Mouse (Mus musculus): ENCODE measurements around the gene Kank4. TPM values are rescaled to one million over a fixed set of nuclear protein-coding genes. Genes with fewer than 3 reads are reported as not detected.
"Not testable (repeated sequence)": the region's sequence is repeated elsewhere in the genome, so short reads cannot be mapped to it uniquely, and the experiment has no call there.

Gene Kank4
- 1 to 10 TPM; 2.4 to 2.7 TPM for total RNA-seq (2021)

DNA sequence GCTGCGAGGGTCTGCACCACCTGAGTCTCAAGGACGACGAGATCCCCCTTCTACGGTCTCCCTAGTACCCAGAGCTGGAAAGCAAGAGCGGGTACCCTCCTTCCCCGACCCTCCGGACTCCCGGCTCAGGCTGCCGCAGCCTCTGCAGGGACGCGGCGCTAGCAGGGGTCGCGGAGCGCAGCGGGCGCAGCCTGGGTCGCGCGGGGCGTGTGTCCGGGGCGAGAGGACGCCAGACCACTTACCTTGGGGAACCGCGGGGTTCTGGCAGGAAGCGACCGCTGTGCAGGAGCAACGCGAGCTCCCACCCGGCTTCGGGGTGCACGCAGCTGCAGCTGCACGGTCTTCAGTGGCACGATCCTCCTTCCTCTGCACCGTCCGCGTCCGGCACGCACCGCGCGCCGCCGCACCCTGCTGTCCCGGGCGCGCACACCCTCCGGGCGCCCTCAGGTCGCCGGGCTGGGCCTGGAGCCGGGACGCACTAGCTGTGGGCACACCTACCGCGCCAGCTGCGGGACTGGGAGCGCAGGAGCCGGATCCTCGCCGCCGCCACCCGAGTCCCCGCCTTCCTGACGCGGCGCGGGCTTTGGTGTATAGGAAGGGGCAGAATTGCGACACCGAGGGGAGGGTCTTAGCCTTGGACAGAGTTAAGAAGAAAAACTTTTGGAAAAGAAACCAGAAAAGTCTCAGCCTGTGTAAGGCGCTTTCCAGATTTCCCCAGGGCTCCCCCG, at the start of gene Kank4:
Gene Kank4, minus strand, starts transcription at position 354 of the 728 bp plus-strand sequence.
- no peak for DNase-seq (ENCODE audit: extremely low spot score in 1 of 2, low spot score in 1 of 2)

DNA sequence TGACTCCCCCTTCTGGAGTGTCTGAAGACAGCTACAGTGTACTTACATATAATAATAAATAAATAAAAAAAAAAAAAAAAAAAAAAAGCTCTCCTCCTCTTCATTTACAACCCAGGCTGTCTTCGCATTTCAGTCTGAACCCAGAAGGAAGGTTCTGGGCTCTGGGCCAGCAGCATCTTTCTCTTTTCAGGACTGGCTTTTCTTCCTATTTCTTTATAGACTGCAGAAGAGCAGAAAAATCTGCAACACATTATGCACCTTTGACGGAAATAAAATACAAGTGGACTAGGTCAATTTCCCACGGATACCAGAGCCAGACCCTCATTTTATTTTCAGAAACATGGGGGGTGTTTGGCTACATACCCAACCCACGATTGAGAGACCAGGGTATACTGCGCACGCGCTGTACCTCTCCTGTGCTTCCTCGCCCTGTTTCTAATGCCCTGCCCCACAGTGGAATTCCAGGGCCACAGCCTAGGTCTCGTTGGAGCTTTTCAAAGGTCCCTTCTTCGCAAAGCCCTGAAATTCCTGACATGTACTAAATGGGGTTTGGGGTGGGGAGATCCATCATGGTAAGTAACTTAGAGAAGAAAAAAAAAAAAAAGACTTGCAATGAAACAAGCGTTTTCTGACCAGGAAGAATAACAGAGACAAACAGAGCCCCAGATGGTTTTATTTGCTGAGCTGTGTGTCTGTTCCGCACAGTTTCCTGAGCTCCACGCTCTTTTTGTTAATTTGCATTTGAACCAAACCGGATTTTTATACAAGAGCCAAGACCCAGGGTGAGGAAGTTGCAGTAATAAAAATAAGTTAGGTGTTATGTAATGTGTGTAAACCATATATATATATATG, 48.3 kb upstream of the Kank4 start:
- peak; percentile 14 to 46 for DNase-seq (ENCODE audit: extremely low spot score in 1 of 2, low spot score in 1 of 2)

DNA sequence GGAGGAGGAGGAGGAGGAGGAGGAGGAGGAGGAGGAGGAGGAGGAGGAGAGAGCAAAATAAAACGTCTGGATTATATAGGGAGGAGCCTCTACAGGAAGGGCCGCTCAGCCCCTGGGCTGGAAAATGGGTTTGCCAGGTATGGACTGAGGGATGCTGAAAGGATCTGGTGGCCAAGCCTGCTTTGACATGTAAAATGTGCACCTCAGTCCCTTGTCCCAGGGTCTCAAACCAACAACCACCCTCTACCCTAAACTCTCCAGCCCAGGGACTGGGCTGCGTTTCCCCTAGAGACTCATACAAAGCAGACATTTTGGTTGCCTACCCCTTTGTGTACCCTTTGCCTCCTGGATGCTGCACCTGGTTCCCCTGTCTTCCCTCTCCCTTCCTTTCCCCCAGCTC, 47.2 kb upstream of the Kank4 start:
- DNase-seq (ENCODE audit: extremely low spot score in 1 of 2, low spot score in 1 of 2): no peak

DNA sequence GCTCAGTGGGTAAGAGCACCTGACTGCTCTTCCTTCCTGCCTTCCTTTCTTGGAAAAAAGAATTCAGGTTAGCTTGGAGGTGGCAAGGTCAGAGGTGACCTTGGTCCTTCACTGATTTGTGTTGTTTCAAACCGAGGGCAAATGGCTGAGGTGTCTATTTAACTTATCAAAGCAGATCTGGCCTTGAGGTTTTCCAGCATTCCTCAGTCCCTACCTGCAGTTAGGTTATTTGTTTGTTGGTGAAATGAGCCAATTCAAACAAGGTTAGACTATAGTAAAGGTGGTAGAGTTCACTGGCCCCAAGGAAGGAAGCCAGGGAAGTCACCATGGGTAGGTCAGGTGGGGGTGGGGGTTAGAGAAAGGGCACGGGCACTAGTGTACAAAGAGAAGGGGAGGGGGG, 46.8 kb upstream of the Kank4 start:
- DNase-seq (ENCODE audit: extremely low spot score in 1 of 2, low spot score in 1 of 2): no peak

DNA sequence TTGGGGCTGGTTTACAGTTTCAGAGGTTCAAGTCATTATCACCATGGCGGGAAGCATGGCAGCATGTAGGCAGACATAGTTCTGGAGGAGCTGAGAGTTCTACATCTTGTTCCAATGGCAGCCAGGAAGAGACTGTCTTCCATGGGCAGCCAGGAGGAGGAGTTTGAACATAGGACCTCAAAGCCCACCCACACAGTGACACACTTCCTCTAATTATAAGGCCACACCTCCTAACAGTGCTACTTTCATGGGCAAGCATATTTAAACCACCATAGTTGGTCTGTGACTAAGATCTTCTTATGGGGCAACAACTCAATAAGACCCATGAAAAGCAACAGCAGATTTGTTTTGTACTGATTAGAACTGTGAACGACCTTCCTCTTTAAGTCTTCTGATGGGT, 46.1 kb upstream of the Kank4 start:
- no peak for DNase-seq (ENCODE audit: extremely low spot score in 1 of 2, low spot score in 1 of 2)

DNA sequence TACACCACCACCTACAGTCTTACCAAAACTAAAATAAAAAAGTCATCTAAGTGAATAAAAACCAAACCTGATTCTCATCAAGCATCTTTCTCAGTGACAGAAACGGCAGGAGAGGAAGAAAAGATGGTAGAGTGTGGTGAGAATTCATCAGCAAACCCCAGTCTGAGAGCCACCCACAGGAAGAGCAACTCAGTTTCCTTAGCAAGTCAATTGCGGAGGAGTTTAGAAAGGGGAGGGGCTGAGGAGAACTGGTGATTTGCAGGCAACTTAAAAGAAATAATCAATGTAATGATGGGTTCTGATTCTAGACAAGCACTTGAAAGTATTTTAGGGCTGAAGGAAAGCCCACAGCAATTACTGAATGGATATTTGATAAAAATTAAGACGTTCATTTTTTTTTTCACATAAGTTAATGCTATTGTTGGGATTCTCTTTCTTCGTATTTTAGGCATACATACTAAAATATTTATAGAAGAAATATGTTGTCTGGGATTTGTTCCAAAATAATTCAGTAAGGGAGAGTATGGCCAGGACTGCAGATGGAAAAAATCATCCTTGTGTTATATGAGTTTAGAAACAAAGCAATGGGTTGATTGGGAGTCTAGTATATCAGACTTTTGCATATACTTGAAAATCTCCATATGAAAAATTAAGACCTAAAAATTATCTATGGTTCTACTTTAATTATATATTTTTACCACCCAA, 41.0 kb upstream of the Kank4 start:
- DNase-seq (ENCODE audit: extremely low spot score in 1 of 2, low spot score in 1 of 2): no peak

DNA sequence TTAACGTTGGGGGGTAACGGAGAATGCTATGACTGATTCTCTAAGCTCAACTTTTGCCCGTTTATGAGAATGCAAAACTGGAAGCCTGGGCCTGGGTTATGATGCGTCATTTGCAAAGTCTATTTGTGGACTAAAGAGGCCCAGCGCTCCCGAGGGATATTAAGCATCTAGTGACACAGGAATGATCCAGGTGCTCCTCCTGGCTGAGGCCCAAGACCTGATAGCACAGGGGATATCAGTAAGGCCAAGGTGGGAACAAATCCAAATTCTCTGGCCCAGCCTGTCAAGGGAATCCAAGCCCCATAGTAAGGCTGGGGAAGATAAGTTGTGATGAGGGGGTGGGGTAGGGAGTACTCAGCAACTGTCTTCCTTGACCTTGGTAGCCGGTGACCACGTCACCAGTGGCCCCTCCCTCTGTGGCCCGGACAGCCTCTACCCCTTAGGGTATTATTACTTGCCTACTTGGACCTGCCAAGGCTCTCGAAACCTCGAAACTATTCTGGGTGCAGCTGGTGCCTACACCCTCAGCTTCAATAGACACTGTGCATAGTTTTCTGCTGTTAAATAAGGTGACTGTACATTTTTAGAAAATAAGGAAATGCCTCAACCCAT, 39.8 kb upstream of the Kank4 start:
- no peak for DNase-seq (ENCODE audit: extremely low spot score in 1 of 2, low spot score in 1 of 2)

DNA sequence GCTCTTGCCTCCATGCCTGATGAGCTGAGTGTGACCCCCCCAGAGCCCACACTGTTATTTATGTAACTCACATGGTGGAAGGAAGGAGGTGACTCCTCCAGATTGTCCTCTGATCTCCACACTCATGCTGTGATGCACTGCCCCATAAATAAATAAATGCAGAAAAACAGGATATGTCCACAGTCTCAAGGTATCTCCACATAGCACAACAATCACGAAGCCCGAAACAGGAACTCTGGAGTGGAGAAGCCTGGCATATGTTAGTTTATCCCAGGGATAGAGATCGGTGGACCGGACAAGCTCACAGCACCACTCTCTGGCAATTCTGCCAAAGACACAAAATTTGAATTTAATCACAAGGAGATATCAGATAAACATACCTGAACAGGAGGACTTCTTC, 36.6 kb upstream of the Kank4 start:
- DNase-seq (ENCODE audit: extremely low spot score in 1 of 2, low spot score in 1 of 2): no peak

DNA sequence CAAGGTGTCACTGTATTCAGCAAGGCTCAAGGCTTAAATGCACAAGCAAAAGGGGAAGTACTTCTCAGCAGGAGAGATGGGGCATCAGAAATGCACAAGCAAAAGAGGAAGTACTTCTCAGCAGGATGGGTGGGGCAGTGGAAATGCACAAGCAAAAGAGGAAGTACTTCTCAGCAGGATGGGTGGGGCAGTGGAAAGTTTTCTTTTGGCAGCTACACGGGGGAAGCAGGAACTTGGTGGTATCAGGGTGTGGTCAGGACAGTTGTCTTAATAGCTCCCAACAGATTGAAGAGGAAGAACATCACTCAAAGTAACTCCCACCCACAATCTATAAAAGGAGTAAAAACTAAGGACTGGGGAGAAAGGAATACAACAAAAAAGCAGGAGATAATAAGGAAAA, 33.1 kb upstream of the Kank4 start:
- DNase-seq (ENCODE audit: extremely low spot score in 1 of 2, low spot score in 1 of 2): not testable (repeated sequence)

DNA sequence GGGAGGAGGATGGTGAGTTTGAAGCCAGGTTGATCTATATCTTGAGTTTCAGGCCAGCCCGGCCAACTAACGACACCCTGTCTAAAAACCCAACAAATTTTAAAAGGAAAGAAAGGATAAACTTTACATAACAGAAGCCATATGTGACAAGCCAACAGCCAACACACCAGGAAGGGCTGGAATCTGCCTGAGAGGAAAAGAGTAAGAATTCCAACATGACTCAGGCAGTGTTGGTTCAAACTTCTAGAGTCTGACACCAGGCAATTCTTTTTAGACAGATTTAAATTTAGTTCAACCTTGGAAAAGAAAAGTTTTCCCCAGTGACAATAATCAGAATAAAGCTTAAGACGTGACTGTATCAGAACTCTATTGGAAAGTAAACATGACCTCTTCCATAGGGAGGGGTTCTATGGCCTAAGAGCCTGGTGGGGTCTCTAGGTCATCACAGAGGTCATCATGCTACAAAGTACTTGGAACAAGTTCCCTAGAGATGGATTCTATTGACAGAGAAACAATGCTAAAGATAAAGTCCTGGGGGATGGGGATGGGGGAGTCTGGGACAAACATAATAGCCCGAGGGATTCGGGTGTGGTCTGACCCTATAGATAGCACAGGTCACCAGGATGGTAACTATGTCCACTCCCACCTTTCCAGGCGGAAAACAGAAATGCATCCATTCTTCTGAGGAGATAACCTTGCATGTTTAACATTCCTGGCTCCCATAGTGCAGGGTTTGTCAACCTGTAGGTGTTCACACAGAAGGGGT, 30.0 kb upstream of the Kank4 start:
- DNase-seq (ENCODE audit: extremely low spot score in 1 of 2, low spot score in 1 of 2): no peak

DNA sequence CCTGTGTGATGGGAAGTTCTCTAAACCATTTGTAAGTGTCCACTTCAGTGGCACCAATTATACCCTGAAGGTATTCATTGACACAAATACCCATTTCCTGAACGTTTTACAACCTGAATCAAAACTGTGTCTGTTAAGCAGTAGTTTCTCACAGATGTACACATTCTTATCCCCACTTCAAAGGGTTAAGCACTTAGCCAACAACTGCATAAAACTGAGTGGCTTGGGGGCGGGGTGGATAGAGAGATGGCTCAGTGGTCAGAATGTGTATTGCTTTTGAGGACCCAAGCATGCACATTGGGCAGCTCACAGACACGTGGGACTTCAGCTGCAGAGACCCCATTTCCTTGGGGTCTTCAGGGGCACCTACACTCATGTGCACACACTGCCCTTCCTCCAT, 29.1 kb upstream of the Kank4 start:
- no peak for DNase-seq (ENCODE audit: extremely low spot score in 1 of 2, low spot score in 1 of 2)

DNA sequence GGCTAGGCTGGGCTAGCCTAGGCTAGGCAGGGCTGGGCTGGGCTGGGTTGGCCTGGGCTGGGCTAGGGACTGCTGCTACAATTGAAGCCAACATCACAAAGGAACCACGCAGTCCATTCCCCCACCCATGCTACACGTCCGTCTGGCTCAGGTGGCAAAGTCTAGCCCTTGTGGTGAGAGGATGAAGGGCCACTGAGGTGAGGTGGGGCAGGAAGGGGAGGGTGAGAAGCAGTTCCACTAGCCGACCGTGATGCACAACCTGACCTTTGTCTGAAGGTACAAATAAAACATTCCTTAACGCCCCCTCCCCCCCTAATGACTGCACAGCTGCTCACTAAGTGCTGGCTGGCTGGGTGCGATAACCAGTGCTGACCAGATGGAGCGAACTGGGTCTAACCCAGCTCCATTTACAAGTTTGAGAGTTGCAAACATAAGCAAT, 28.4 kb upstream of the Kank4 start:
- no peak for DNase-seq (ENCODE audit: extremely low spot score in 1 of 2, low spot score in 1 of 2)

DNA sequence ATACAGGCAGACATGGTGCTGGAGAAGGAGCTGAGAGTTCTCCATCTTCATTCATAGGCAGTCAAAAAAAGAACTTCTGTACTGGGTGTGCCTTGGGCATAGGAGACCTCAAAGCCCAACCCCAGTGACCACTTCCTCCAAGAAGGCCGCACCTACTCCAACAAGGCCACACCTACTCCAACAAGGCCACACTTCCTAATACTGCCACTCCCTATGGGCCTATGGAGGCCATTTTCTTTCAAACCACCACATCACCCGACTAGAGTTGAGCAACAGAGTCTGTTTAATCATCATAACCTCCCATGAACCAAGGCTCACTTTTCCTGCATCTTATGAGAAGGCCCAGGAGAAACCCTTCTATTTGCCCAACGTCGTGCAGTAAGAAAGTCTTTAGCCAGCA, 27.9 kb upstream of the Kank4 start:
- no peak for DNase-seq (ENCODE audit: extremely low spot score in 1 of 2, low spot score in 1 of 2)

DNA sequence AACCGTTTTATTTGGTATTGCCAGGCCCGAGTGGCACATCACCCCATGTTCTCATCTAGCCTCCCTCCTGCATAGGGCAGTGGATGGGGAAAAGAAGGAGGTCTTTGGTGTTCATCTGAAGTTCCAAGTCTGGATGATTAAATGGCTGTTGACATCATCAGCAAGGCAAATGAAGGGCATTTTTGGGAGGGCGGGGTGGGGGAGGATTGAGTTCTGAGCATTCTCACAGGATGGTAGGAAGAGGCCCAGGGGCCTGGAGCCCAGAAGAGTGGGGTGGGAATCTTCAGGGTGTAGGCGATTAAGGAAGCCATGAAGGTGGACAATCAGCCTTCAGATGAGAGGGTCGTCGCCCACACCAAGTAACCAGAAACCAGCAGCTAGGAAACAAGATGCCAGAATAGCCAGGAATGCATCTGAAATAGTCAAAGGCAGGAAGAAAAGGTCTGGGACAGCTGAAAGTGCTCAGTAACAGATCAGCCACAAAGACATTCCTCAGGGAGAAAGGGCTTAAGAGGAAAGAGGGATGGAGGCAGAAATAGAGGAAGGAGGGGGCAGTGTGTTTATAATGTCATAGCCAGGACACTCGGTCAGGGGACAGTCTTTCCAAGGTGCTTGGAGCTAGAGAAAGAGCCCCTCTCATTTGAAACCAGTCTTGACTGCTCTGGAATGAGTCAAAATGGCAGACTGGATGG, 26.7 kb upstream of the Kank4 start:
- DNase-seq (ENCODE audit: extremely low spot score in 1 of 2, low spot score in 1 of 2): no peak

DNA sequence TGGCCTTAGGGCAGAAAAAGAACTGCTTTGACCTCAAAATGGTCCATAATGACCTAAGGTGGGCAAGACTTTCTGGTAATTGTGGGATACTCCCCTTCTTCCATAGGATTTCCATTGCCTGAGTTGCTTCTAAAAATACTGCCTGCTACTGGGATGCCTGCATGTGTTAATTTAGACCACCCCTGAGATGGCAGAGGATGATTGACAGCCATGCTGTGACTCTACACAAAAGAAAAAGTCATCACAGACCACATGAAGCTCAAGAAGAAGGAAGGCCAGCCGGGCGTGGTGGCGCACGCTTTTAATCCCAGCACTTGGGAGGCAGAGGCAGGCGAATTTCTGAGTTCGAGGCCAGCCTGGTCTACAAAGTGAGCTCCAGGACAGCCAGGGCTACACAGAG, 23.9 kb upstream of the Kank4 start:
- DNase-seq (ENCODE audit: extremely low spot score in 1 of 2, low spot score in 1 of 2): not testable (repeated sequence)

DNA sequence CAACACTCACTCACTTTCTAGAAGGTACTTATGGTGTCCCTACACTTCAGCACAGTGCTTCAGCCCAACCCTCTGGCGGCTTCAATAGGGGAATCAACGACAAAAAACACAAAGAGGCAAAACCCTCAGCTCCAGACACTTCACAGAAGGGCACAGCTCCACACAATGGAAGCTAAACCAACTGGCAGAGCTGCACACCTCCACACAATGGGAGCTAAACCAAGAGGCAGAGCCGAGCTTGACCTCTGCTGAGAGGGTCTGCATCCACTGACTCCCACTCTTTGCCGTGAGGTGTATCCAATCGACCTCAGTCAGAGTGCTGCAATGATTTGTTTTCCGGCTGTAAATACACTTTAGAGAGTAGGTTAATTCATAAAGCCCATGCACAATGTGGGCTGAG, 23.2 kb upstream of the Kank4 start:
- DNase-seq (ENCODE audit: extremely low spot score in 1 of 2, low spot score in 1 of 2): no peak

DNA sequence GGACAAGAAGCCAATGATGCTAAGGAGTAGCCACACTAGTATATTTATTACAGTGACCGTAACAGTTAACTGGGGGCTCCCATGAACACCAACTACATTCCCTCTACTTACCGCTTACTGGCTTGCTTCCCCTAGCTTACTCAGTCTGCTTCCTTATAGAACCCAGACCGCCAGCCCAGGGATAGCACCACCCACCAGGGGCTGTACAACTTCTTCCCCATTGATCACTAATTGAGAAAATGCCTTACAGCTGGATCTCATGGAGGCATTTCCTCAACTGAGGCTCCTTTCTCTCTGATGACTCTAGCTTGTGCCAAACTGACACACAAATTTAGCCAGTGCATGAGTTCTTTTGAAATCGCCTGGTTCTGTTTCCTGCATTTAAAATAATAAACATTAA, 21.6 kb upstream of the Kank4 start:
- no peak for DNase-seq (ENCODE audit: extremely low spot score in 1 of 2, low spot score in 1 of 2)

DNA sequence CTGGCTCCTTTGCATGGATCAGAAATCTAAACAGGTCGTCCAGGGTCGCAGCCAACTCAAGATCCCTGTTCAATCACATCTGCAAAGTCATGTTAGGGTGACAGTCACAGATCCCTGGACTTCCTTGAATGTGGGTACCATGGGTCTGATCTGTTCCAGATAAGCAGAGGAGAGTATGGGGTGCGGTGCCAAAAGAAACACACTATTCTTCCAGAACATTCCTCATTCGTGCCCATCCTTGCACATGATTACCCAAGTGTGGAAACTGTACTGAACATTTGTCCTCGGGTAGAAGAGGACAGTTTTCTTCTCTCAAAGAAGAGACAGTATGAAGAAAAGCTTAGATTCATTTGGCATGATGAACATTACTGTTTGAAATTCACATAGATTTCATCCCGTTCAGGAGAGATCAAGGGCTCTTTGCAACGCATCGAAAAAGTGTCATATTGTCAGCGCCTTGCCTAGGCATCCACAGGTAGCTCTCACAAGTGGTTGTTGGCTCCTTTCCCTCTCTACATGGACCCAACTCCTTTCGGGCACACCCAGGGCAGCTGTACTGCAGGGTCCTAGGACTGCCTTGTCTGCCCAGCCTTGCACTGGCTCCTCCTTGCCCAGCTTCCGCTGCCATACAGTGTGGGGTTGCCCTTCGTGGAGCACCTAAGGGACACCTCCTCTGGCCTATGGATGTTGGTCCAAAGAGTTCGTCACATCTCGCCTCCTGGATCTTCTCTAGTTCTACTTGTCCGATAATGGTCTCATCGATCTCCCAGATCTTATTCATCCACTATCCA, 20.6 kb upstream of the Kank4 start:
- DNase-seq (ENCODE audit: extremely low spot score in 1 of 2, low spot score in 1 of 2): no peak

DNA sequence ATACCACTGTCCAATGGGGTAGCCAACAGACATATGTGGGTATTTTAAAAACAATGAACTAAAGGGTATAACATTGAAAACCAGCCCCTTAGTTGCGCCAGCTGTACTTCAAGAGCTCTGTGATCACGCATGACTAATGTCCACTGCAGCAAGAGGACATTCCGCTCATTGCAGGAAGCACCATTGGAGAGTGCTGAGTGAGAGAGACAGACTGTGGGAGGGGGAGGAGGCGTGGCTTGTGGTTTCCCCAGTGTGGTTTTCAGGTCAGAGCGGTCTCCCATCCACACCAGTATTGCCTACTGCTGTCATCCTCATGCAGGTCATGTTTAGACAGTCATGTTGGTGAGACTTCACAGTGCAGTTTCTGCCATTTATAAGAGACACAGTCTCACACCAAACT, 19.2 kb upstream of the Kank4 start:
- no peak for DNase-seq (ENCODE audit: extremely low spot score in 1 of 2, low spot score in 1 of 2)

Data from layer of hippocampus, postnatal 25 days (tissue).